Mouse (Mus musculus): ENCODE data around the gene Tmem110. TPM values are rescaled to one million over a fixed set of nuclear protein-coding genes. Genes with fewer than 3 reads are reported as not detected.
A peak's percentile ranks its signal among the peaks of the same experiment; 100 is the strongest.

The Tmem110 gene
- total and polyA plus RNA-seq, 3 experiments: 11.6 to 21.0 TPM; not detected in 1

DNA sequence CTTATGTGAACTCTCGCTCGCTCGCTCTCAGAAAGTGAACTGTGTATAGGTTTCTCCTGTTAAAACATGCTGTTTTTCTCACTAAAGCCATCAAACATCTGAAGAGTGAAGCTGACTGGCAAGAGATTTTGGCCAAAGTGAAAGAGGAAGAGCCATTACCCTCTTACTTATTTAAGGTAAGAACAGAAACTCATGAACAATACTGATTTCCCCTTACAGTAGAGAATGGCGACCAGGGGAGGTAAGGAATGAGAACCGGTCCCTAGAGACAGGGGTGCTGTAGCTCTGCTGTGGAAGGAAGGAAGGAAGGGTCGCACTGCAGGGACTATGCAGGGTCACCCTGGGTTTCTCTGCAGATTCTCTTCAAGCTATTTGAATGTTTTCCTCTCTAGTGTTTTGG lies 40.8 kb upstream of the Tmem110 start:
- no peak for DNase-seq (ENCODE audit: low read depth, low spot score)
- no peak overlapping the region for H3K4me3 ChIP-seq (ENCODE audit: control insufficient read depth in 1 of 2, insufficient read depth in 1 of 2, low read depth in 2 of 2, low read length in 2 of 2)
- H3K27me3 ChIP-seq (ENCODE audit: control insufficient read depth in 1 of 2, insufficient read depth in 2 of 2, low read length in 2 of 2): no peaks in the 10 kb centered on the region
- H3K27ac ChIP-seq (ENCODE audit: control insufficient read depth, low read depth, low read length): no peak overlapping the region
- H3K9ac ChIP-seq (ENCODE audit: control insufficient read depth, low read depth, low read length, poor library complexity, severe bottlenecking): no peak overlapping the region
- H3K36me3 ChIP-seq (ENCODE audit: control insufficient read depth in 1 of 2, insufficient read depth in 2 of 2, low read length in 2 of 2): peaks cover 4 to 36% of the 10 kb centered on the region in 2 experiments
- no peaks in the 10 kb centered on the region for H3K79me2 ChIP-seq (ENCODE audit: control insufficient read depth, insufficient read depth, low read length, poor library complexity)
- TF ChIP-seq MXI1 (IDR thresholded peaks at IDR 0.05; ENCODE audit: low read depth, low read length) (no peak), CHD1 (IDR thresholded peaks at IDR 0.05; ENCODE audit: low read depth, low read length) (no peak), EP300 (IDR thresholded peaks at IDR 0.05; ENCODE audit: low read depth in 1 of 2, low read length in 2 of 2) (no peak), RCOR1 (IDR thresholded peaks at IDR 0.05; ENCODE audit: low read depth, low read length) (no peak), ZC3H11A (IDR thresholded peaks at IDR 0.05; ENCODE audit: low read depth, low read length) (no peak), TAL1 (IDR thresholded peaks at IDR 0.05; ENCODE audit: low read length) (no peak), MAX (IDR thresholded peaks at IDR 0.05; ENCODE audit: low read length) (no peak), MAFK (IDR thresholded peaks at IDR 0.05; ENCODE audit: borderline replicate concordance, low read depth, low read length) (no peak), GATA1 (IDR thresholded peaks at IDR 0.05; ENCODE audit: low read depth, low read length) (no peak), ETS1 (IDR thresholded peaks at IDR 0.05; ENCODE audit: low read depth, low read length) (no peak), ZMIZ1 (IDR thresholded peaks at IDR 0.05; ENCODE audit: low read depth, low read length) (no peak), HCFC1 (IDR thresholded peaks at IDR 0.05; ENCODE audit: low read depth, low read length) (no peak), POLR2AphosphoS2 (IDR thresholded peaks at IDR 0.05; ENCODE audit: low read length) (no peak), BHLHE40 (IDR thresholded peaks at IDR 0.05; ENCODE audit: borderline replicate concordance, low read depth, low read length) (no peak), MAZ (IDR thresholded peaks at IDR 0.05; ENCODE audit: low read depth, low read length) (no peak), USF2 (IDR thresholded peaks at IDR 0.05; ENCODE audit: borderline replicate concordance in 1 of 2, insufficient read depth in 1 of 2, low read depth in 1 of 2, low read length in 2 of 2) (no peak), CTCF (IDR thresholded peaks at IDR 0.05 in 2 of 3, conservative IDR thresholded peaks at IDR 0.05 in 1 of 3; ENCODE audit: control insufficient read depth in 1 of 3, insufficient read depth in 1 of 3, low read depth in 2 of 3, low read length in 3 of 3, poor library complexity in 1 of 3, severe bottlenecking in 1 of 3) (no peak), MYC (IDR thresholded peaks at IDR 0.05; ENCODE audit: low read depth, low read length) (no peak), RAD21 (IDR thresholded peaks at IDR 0.05; ENCODE audit: low read depth, low read length) (no peak), UBTF (IDR thresholded peaks at IDR 0.05; ENCODE audit: borderline replicate concordance, insufficient read depth, low read depth, low read length) (no peak)
- H3K9me3 ChIP-seq (replicated peaks; ENCODE audit: insufficient read depth, low read length): no peaks in the 10 kb centered on the region
- no peaks in the 10 kb centered on the region; a peak in 1 of 4 replicates for H3K4me1 ChIP-seq (ENCODE audit: control insufficient read depth in 1 of 2, insufficient read depth in 2 of 2, low read length in 2 of 2)

- Histone ChIP-seq H3K36me3 (ENCODE audit: control insufficient read depth in 1 of 2, insufficient read depth in 2 of 2, low read length in 2 of 2) (peaks cover 11 to 43% of the 10 kb centered on the region in 2 experiments), H3K27ac (ENCODE audit: control insufficient read depth, low read depth, low read length) (no peak overlapping the region), H3K4me3 (ENCODE audit: control insufficient read depth in 1 of 2, insufficient read depth in 1 of 2, low read depth in 2 of 2, low read length in 2 of 2) (no peak overlapping the region), H3K9me3 (replicated peaks; ENCODE audit: insufficient read depth, low read length) (no peaks in the 10 kb centered on the region), H3K27me3 (ENCODE audit: control insufficient read depth in 1 of 2, insufficient read depth in 2 of 2, low read length in 2 of 2) (no peaks in the 10 kb centered on the region), H3K79me2 (ENCODE audit: control insufficient read depth, insufficient read depth, low read length, poor library complexity) (no peaks in the 10 kb centered on the region), H3K9ac (ENCODE audit: control insufficient read depth, low read depth, low read length, poor library complexity, severe bottlenecking) (no peak overlapping the region), H3K4me1 (ENCODE audit: control insufficient read depth in 1 of 2, insufficient read depth in 2 of 2, low read length in 2 of 2) (peaks cover 0 to 5% of the 10 kb centered on the region in 2 experiments; a peak in 1 of 4 replicates)
- peak; percentile 18 for DNase-seq (ENCODE audit: low read depth, low spot score)
- TF ChIP-seq GATA1 (IDR thresholded peaks at IDR 0.05; ENCODE audit: low read depth, low read length) (no peak), POLR2AphosphoS5 (IDR thresholded peaks at IDR 0.05; ENCODE audit: borderline replicate concordance, low read depth, low read length) (no peak), RAD21 (IDR thresholded peaks at IDR 0.05; ENCODE audit: low read depth, low read length) (no peak), ZNF384 (IDR thresholded peaks at IDR 0.05; ENCODE audit: low read depth, low read length) (no peak), MXI1 (IDR thresholded peaks at IDR 0.05; ENCODE audit: low read depth, low read length) (no peak), KAT2A (conservative IDR thresholded peaks at IDR 0.05; ENCODE audit: low read depth, low read length) (no peak)
Measured at GRCm38 (mm10) chr14:30789471-30789870, 35.9 kb upstream of the Tmem110 start.
